Mouse (Mus musculus) testis, adult 2 months (tissue): Measurements from ENCODE around the gene Dvl2.

Source experiments
- CTCF ChIP-seq: fragments of 200-500 bp; IDR thresholded peaks from 2 replicates; pipeline ENCODE4 v1.5.1; 2012; ENCODE audit warnings: low read depth, mild to moderate bottlenecking, inconsistent platforms, low read length, moderate library complexity; ENCODE audit not compliant: control insufficient read depth, insufficient read depth, insufficient replicate concordance
- POLR2A ChIP-seq: fragments of 200-500 bp; IDR thresholded peaks from 2 replicates; pipeline ENCODE4 v1.6.1; 2012; ENCODE audit warnings: low read depth, mild to moderate bottlenecking, inconsistent platforms, low read length, moderate library complexity; ENCODE audit not compliant: control insufficient read depth

GRCm38 (mm10) chr11:69952274-69952673, 48.1 kb upstream of the Dvl2 start:
- no peak for TF ChIP-seq CTCF
- no peak for TF ChIP-seq POLR2A
